8 mouse cellular contexts compared by ENCODE assay signal in the genomic region with DNA sequence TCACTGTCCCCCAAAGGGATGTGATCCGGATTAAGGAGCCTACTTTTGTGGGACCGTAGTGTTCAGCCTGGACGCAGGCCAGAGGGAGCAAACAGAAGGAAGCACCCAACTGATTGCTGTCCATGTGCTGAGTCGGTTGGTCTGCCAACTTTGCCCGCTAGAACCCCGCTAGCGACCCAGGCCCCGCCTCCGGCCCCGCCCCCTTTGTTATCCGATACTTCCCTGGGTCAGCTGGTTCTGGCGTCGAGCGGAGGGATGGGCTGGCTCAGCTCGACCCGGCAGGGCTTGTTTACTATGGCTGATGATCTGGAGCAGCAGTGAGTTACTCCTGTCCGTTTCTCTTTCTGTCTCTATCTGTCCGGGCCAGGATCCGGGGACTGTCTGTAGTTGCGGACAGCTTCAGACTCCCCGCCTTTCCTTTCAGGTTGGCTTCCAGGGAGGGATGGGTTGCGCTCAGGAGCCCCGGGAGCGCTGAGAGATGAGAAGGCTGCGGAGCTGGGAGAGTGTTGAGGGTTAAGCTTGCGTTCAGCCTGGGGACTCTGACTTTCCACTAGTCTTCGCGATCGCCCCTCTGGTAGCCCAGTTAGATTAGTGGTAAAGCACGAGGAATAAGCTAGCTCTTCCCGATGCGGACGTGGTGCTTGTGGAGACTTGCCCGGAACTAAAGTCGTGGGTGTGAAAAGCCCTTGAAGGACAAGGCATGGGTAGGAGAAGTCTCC. TPM values are rescaled to one million over a fixed set of nuclear protein-coding genes. Genes with fewer than 3 reads are reported as not detected.
A peak's percentile ranks its signal among the peaks of the same experiment; 100 is the strongest.
DNase-seq lines count a peak whose midpoint lies in the region; ATAC-seq and TF ChIP-seq lines count a peak whose summit lies in the region.

No protein-coding gene starts in this region.

- H3K4me3 ChIP-seq in MEL (ENCODE audit: control insufficient read depth in 1 of 2, insufficient read depth in 1 of 2, low read depth in 2 of 2, low read length in 2 of 2): peak overlapping the region; percentile 70 to 77
- H3K4me3 ChIP-seq in cerebellum, adult 2 months (replicated peaks; ENCODE audit: insufficient read depth, low read depth, low read length): peak overlapping the region; percentile 85
- peak overlapping the region; percentile 61 for H3K4me3 ChIP-seq in forebrain, embryonic 16.5 days (replicated peaks; ENCODE audit: low read length)
- peak overlapping the region; percentile 44 for H3K4me3 ChIP-seq in neural tube, embryonic 14.5 days (ENCODE audit: low read depth, low read length)

- peak overlapping the region; percentile 90 for H3K4me2 ChIP-seq in forebrain, embryonic 16.5 days (ENCODE audit: low read length)
- H3K4me2 ChIP-seq in neural tube, embryonic 14.5 days (ENCODE audit: low read depth, low read length): peak overlapping the region; percentile 71

- peak; percentile 96 for DNase-seq in MEL (ENCODE audit: low read depth, low spot score)
- peak; percentile 89 for DNase-seq in cerebellum, adult 2 months
- DNase-seq in heart, postnatal 36 days: peak; percentile 95 to 97
- peak; percentile 76 to 86 for DNase-seq in layer of hippocampus, adult 18-20 months (ENCODE audit: low spot score in 2 of 2)
- peak; percentile 95 to 97 for DNase-seq in lung, adult 18-20 months
- peak; percentile 99 for DNase-seq in testis, postnatal 10 days (ENCODE audit: low spot score)

- TF ChIP-seq CTCF in MEL (IDR thresholded peaks at IDR 0.05 in 2 of 3, conservative IDR thresholded peaks at IDR 0.05 in 1 of 3; ENCODE audit: control insufficient read depth in 1 of 3, insufficient read depth in 1 of 3, low read depth in 2 of 3, low read length in 3 of 3, poor library complexity in 1 of 3, severe bottlenecking in 1 of 3): no peak
- TF ChIP-seq CTCF in cerebellum, adult 2 months (IDR thresholded peaks at IDR 0.05; ENCODE audit: borderline replicate concordance, insufficient read depth, low read depth, low read length): no peak

- TF ChIP-seq RAD21 in MEL (IDR thresholded peaks at IDR 0.05; ENCODE audit: low read depth, low read length): no peak

- H3K27ac ChIP-seq in MEL (ENCODE audit: control insufficient read depth, low read depth, low read length): peak overlapping the region; percentile 31; the same call in 1 of the 2 replicates
- H3K27ac ChIP-seq in cerebellum, adult 2 months (ENCODE audit: insufficient read depth, low read length): peak overlapping the region; percentile 55; the same call in 1 of the 2 replicates
- no peak overlapping the region for H3K27ac ChIP-seq in forebrain, embryonic 16.5 days (ENCODE audit: low read length)
- 0 out of 2 replicates have a peak overlapping the region, but pooled peaks have one; percentile 23 for H3K27ac ChIP-seq in neural tube, embryonic 14.5 days (ENCODE audit: low read depth, low read length)

- peak in 1 of 2 experiments; percentile 63; a peak in 2 of 4 replicates for TF ChIP-seq POLR2A in MEL (IDR thresholded peaks at IDR 0.05; ENCODE audit: control insufficient read depth in 1 of 2, insufficient read depth in 1 of 2, low read depth in 1 of 2, low read length in 2 of 2, poor library complexity in 1 of 2)
- TF ChIP-seq POLR2A in cerebellum, adult 2 months (IDR thresholded peaks at IDR 0.05; ENCODE audit: borderline replicate concordance, insufficient read depth, low read length): peak; percentile 56; the same call in 1 of the 2 replicates

- TF ChIP-seq EP300 in MEL (IDR thresholded peaks at IDR 0.05; ENCODE audit: low read depth in 1 of 2, low read length in 2 of 2): peak in 1 of 2 experiments; percentile 18; a peak in 1 of 4 replicates

- peaks cover 0 to 13% of the 10 kb centered on the region in 2 experiments; a peak in 2 of 4 replicates for H3K36me3 ChIP-seq in MEL (ENCODE audit: control insufficient read depth in 1 of 2, insufficient read depth in 2 of 2, low read length in 2 of 2)
- H3K36me3 ChIP-seq in forebrain, embryonic 16.5 days (ENCODE audit: control insufficient read depth, insufficient read depth): no peaks in the 10 kb centered on the region
- no peaks in the 10 kb centered on the region for H3K36me3 ChIP-seq in neural tube, embryonic 14.5 days (ENCODE audit: control insufficient read depth, insufficient read depth, low read length)

- H3K27me3 ChIP-seq in MEL (ENCODE audit: control insufficient read depth in 1 of 2, insufficient read depth in 2 of 2, low read length in 2 of 2): no peaks in the 10 kb centered on the region
- H3K27me3 ChIP-seq in cerebellum, adult 2 months (ENCODE audit: control insufficient read depth, insufficient read depth, low read length): no peaks in the 10 kb centered on the region
- no peaks in the 10 kb centered on the region for H3K27me3 ChIP-seq in forebrain, embryonic 16.5 days (replicated peaks; ENCODE audit: control insufficient read depth, insufficient read depth, low read length)
- H3K27me3 ChIP-seq in neural tube, embryonic 14.5 days (ENCODE audit: control insufficient read depth, insufficient read depth, low read length): no peaks in the 10 kb centered on the region

- peak; percentile 92 for ATAC-seq in forebrain, embryonic 16.5 days
- ATAC-seq in neural tube, embryonic 14.5 days (ENCODE audit: low read depth): peak; percentile 91

- intact Hi-C loops in heart, postnatal 36 days (cut with DNase I): loop anchor here (2.0 to 10.0 kb wide), 2 partner anchors 16 to 626 kb away; a partner anchor contains a TSS

- H3K9me3 ChIP-seq in MEL (replicated peaks; ENCODE audit: insufficient read depth, low read length): no peaks in the 10 kb centered on the region
- no peaks in the 10 kb centered on the region for H3K9me3 ChIP-seq in forebrain, embryonic 16.5 days (ENCODE audit: control insufficient read depth, low read length)
- no peaks in the 10 kb centered on the region for H3K9me3 ChIP-seq in neural tube, embryonic 14.5 days (ENCODE audit: control insufficient read depth, low read length)

- H3K4me1 ChIP-seq in MEL (ENCODE audit: control insufficient read depth in 1 of 2, insufficient read depth in 2 of 2, low read length in 2 of 2): peaks cover 6 to 19% of the 10 kb centered on the region in 2 experiments
- H3K4me1 ChIP-seq in cerebellum, adult 2 months (ENCODE audit: control insufficient read depth, insufficient read depth, low read length): no peaks in the 10 kb centered on the region; the same call in 1 of the 2 replicates
- H3K4me1 ChIP-seq in forebrain, embryonic 16.5 days (replicated peaks; ENCODE audit: control insufficient read depth, insufficient read depth, low read length): peaks cover 24% of the 10 kb centered on the region
- 0 out of 2 replicates have a peak, but pooled peaks cover 3% of the 10 kb centered on the region for H3K4me1 ChIP-seq in neural tube, embryonic 14.5 days (ENCODE audit: control insufficient read depth, insufficient read depth, low read length)

- WGBS in cerebellum, adult 2 months: under 1% methylated on average over 35 of the region's 35 CpGs
- under 1% methylated on average over 35 of the region's 35 CpGs for WGBS in forebrain, embryonic 16.5 days
- under 1% methylated on average over 35 of the region's 35 CpGs for WGBS in neural tube, embryonic 14.5 days

- H3K9ac ChIP-seq in MEL (ENCODE audit: control insufficient read depth, low read depth, low read length, poor library complexity, severe bottlenecking): peak overlapping the region; percentile 61
- peak overlapping the region; percentile 65 for H3K9ac ChIP-seq in forebrain, embryonic 16.5 days (replicated peaks; ENCODE audit: low read depth, low read length)
- H3K9ac ChIP-seq in neural tube, embryonic 14.5 days (replicated peaks; ENCODE audit: low read depth, low read length): peak overlapping the region; percentile 49

- no peaks in the 10 kb centered on the region; the same call in 1 of the 2 replicates for H3K79me2 ChIP-seq in MEL (ENCODE audit: control insufficient read depth, insufficient read depth, low read length, poor library complexity)

TF ChIP-seq in MEL, 35 proteins besides CTCF, POLR2A, EP300 and RAD21 (continues in another document):
- TF ChIP-seq BHLHE40 (IDR thresholded peaks at IDR 0.05; ENCODE audit: borderline replicate concordance, low read depth, low read length): peak; percentile 47; the same call in 1 of the 2 replicates
- no peak for TF ChIP-seq RCOR1 (IDR thresholded peaks at IDR 0.05; ENCODE audit: low read depth, low read length)
- TF ChIP-seq ETS1 (IDR thresholded peaks at IDR 0.05; ENCODE audit: low read depth, low read length): peak; percentile 84
- peak; percentile 88 for TF ChIP-seq USF1 (IDR thresholded peaks at IDR 0.05; ENCODE audit: low read depth, low read length)
- TF ChIP-seq ZMIZ1 (IDR thresholded peaks at IDR 0.05; ENCODE audit: low read depth, low read length): peak; percentile 79; the same call in 1 of the 2 replicates
- TF ChIP-seq UBTF (IDR thresholded peaks at IDR 0.05; ENCODE audit: borderline replicate concordance, insufficient read depth, low read depth, low read length): no peak

RNA-seq across cellular contexts. Expression of a gene that starts 5.2 kb away (rescaled TPM):
- total RNA-seq in MEL (2012; rRNA removed): 13.1 and 13.2 TPM in 2 replicates
- 10 to 100 TPM in 1 of 2 experiments, not detected in 1; 32.0 TPM for polyA plus RNA-seq in MEL (2012; ENCODE audit: insufficient read depth in 1 of 2, insufficient read length in 2 of 2, low read depth in 1 of 2, low replicate concordance in 2 of 2, missing spikeins in 1 of 2)
- 57.6 and 59.2 TPM in 2 replicates for polyA plus RNA-seq in cerebellum, adult 2 months (2012; rRNA removed)
- 50.2 and 55.1 TPM in 2 replicates for polyA plus RNA-seq in forebrain, embryonic 16.5 days (2015; fragmentation: Nextera tagmentation; extraction: Ambion mirVana)
- total RNA-seq in heart, postnatal 36 days (2021): 10 to 100 TPM; 52.2 to 59.7 TPM
- 10 to 100 TPM; 54.8 to 60.0 TPM for total RNA-seq in layer of hippocampus, adult 18-20 months (2021)
- polyA plus RNA-seq in neural tube, embryonic 14.5 days (2014; fragmentation: Nextera tagmentation; extraction: Ambion mirVana): 57.4 and 69.5 TPM in 2 replicates

RNA-seq across cellular contexts. Expression of a gene that starts 5.3 kb away (rescaled TPM):
- 172 and 186 TPM in 2 replicates for total RNA-seq in MEL (2012; rRNA removed)
- polyA plus RNA-seq in MEL (2012; ENCODE audit: insufficient read depth in 1 of 2, insufficient read length in 2 of 2, low read depth in 1 of 2, low replicate concordance in 2 of 2, missing spikeins in 1 of 2): 100 to 1,000 TPM in 1 of 2 experiments, not detected in 1; 320 TPM
- polyA plus RNA-seq in cerebellum, adult 2 months (2012; rRNA removed): 238 and 254 TPM in 2 replicates
- polyA plus RNA-seq in forebrain, embryonic 16.5 days (2015; fragmentation: Nextera tagmentation; extraction: Ambion mirVana): 290 and 292 TPM in 2 replicates
- 100 to 1,000 TPM in 1 of 2 experiments, 10 to 100 TPM in 1; 96.6 to 101 TPM for total RNA-seq in heart, postnatal 36 days (2021)
- total RNA-seq in layer of hippocampus, adult 18-20 months (2021): 100 to 1,000 TPM; 123 to 132 TPM
- polyA plus RNA-seq in neural tube, embryonic 14.5 days (2014; fragmentation: Nextera tagmentation; extraction: Ambion mirVana): 401 and 423 TPM in 2 replicates

RNA-seq across cellular contexts. Expression of a gene that starts 25.6 kb away (rescaled TPM):
- not detected in 2 replicates for total RNA-seq in MEL (2012; rRNA removed)
- polyA plus RNA-seq in MEL (2012; ENCODE audit: insufficient read depth in 1 of 2, insufficient read length in 2 of 2, low read depth in 1 of 2, low replicate concordance in 2 of 2, missing spikeins in 1 of 2): not detected
- not detected in 2 replicates for polyA plus RNA-seq in cerebellum, adult 2 months (2012; rRNA removed)
- polyA plus RNA-seq in forebrain, embryonic 16.5 days (2015; fragmentation: Nextera tagmentation; extraction: Ambion mirVana): not detected in 2 replicates
- total RNA-seq in heart, postnatal 36 days (2021): not detected
- not detected for total RNA-seq in layer of hippocampus, adult 18-20 months (2021)
- not detected in 2 replicates for polyA plus RNA-seq in neural tube, embryonic 14.5 days (2014; fragmentation: Nextera tagmentation; extraction: Ambion mirVana)
